Mouse (Mus musculus) liver, embryonic 11.5 days (tissue): ENCODE results near the gene 2700049A03Rik. TPM values are rescaled to one million over a fixed set of nuclear protein-coding genes. Genes with fewer than 3 reads are reported as not detected.

ENCODE experiments used
- ATAC-seq: fragments of 200-750 bp; cut with Nextera tagmentation; replicated peaks from 2 replicates; pipeline ENCODE4 v1.8.0; 2017; ENCODE audit warnings: moderate number of reproducible peaks, mild to moderate bottlenecking, moderate TSS enrichment, moderate library complexity; ENCODE audit not compliant: low FRiP score
- DNase-seq: peaks from one replicate; pipeline ENCODE4 v3.0.0-alpha.2; 2017; ENCODE audit warnings: low spot score
- H3K27ac ChIP-seq: fragments of 300-500 bp; sonication (generic); 2 replicates; pipeline ENCODE4 v1.5.1; 2014; ENCODE audit warnings: mild to moderate bottlenecking, low read depth, low read length, control low read depth
- H3K27me3 ChIP-seq: fragments of 300-500 bp; sonication (generic); replicated peaks from 2 replicates; pipeline ENCODE4 v1.6.1; 2014; ENCODE audit warnings: low read length, mixed read lengths; ENCODE audit not compliant: control insufficient read depth, insufficient read depth
- H3K36me3 ChIP-seq: fragments of 300-500 bp; sonication (generic); 2 replicates; pipeline ENCODE4 v1.6.1; 2014; ENCODE audit warnings: mild to moderate bottlenecking, low read length, moderate library complexity, mixed read lengths; ENCODE audit not compliant: control insufficient read depth, insufficient read depth
- H3K4me1 ChIP-seq: fragments of 300-500 bp; sonication (generic); replicated peaks from 2 replicates; pipeline ENCODE4 v1.6.1; 2014; ENCODE audit warnings: low read length, mixed read lengths; ENCODE audit not compliant: control insufficient read depth, insufficient read depth
- H3K4me2 ChIP-seq: fragments of 300-500 bp; sonication (generic); 2 replicates; pipeline ENCODE4 v1.6.1; 2014; ENCODE audit warnings: mild to moderate bottlenecking, control low read depth, moderate library complexity
- H3K4me3 ChIP-seq: fragments of 300-500 bp; sonication (generic); 2 replicates; pipeline ENCODE4 v1.5.1; 2014; ENCODE audit warnings: low read depth, low read length, control low read depth
- H3K9ac ChIP-seq: fragments of 300-500 bp; sonication (generic); 2 replicates; pipeline ENCODE4 v1.6.1; 2014; ENCODE audit warnings: low read depth, low read length, control low read depth
- H3K9me3 ChIP-seq: fragments of 300-500 bp; sonication (generic); 2 replicates; pipeline ENCODE4 v1.6.1; 2016; ENCODE audit warnings: low read length, inconsistent platforms, mixed read lengths; ENCODE audit not compliant: control insufficient read depth
- WGBS: fragments of 180-500 bp; shearing (Covaris S2); extraction: QIAGEN DNeasy Blood & Tissue Kit; methylation state at CpG from one replicate; pipeline ENCODE4 v1.1.7; 2014; 5-methylcytosine and 5-hydroxymethylcytosine counted together
- polyA plus RNA-seq: library from polyadenylated mRNA; unstranded; fragments of >200 nt; fragmentation: Nextera tagmentation; extraction: Ambion mirVana; gene quantifications from 2 replicates; pipeline ENCODE4 v1.2.1, GENCODE M21; 2014

Gene 2700049A03Rik
- polyA plus RNA-seq, 1 experiment from 2014 or later, result 12.2 TPM

DNA sequence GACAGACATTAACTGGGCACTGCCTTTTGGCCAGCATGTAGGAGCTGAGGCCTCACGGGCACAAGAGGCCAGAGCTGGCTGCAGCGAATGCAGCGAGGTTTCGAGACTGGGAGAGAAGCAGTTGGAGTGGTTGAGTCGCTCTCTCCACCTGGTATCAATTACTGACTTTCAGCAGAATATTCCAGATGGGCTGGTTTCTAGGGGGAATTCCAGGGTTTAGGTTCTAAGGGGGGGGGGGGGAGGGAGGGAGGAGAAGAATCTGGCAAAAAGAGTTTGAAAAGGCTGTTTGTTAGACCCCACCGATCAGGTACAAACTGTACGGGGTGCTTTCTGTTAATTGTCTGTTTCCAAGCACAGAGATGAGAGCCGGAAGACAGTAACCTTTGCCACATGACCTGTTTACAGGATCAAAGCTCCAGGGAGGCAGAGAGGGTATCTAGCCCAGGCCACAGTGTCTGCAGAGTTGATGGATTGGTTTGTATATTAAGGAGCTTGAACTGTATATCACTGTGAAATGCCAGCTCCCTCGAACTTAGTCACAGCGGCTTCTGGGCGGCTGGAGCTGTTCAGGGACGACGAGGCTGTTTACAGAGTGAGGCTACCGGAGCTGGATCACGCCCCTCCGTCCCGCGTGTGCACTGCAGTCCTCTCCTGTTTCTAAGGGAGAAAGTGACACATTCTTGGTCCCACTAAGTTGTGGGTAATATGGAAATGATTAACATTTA is 121.7 kb downstream of the 2700049A03Rik start:
- Histone ChIP-seq H3K9ac (no peak overlapping the region), H3K4me1 (no peaks in the 10 kb centered on the region), H3K4me2 (no peak overlapping the region), H3K4me3 (no peak overlapping the region), H3K27ac (no peak overlapping the region), H3K36me3 (no peaks in the 10 kb centered on the region), H3K9me3 (no peaks in the 10 kb centered on the region), H3K27me3 (no peaks in the 10 kb centered on the region)
- DNase-seq, result no peak
- no peak for ATAC-seq
- WGBS, result 55% methylated on average over 18 of the region's 18 CpGs

DNA sequence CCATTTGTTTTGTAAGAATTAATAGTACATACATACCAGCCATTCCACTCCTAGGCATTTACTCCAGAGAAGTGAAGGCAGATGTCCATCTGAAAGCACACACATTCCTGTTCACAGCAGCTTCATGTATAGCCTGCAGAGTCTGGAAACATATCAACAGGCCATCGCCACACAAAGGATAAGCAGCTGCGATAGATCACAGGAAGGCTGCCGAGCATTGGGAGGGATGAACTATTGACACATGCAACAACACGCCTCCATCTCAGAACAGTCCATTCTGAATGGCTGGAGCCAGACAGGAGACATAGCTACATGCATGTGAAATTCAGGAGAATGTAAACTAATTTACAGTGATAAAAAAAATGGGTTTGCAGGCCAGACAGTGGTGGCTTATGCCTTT is 127.6 kb downstream of the 2700049A03Rik start:
- H3K9me3 ChIP-seq, result no peaks in the 10 kb centered on the region
- H3K4me2 ChIP-seq, result no peak overlapping the region
- H3K4me1 ChIP-seq, result no peaks in the 10 kb centered on the region
- ATAC-seq (no peak), DNase-seq (no peak)
- no peak overlapping the region for H3K9ac ChIP-seq
- no peak overlapping the region for H3K27ac ChIP-seq
- H3K27me3 ChIP-seq, result no peaks in the 10 kb centered on the region
- H3K4me3 ChIP-seq, result no peak overlapping the region
- no peaks in the 10 kb centered on the region for H3K36me3 ChIP-seq
- 83% methylated on average over 4 of the region's 4 CpGs for WGBS

DNA sequence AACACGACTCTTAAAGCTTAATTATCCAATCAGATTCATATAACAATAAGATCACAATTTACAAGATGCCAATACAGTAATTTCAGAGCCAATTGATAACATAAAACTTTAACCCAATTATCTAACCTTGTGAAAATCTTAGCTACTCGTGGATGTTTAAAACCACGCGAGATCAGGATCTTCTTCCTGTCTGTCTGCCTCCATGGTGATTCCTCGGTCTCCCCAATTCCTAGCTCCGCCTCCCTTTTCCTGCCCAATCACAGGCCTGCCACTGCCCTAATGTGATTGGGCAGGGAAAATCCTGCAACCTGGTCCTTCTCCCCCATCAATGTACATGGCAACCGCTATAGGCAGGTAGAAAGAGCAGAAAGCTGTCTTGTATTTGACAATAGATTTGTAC is 132.7 kb downstream of the 2700049A03Rik start:
- no peak overlapping the region for H3K4me3 ChIP-seq
- H3K36me3 ChIP-seq, result no peaks in the 10 kb centered on the region
- H3K4me1 ChIP-seq, result no peaks in the 10 kb centered on the region
- H3K4me2 ChIP-seq, result no peak overlapping the region
- DNase-seq, result no peak
- 81% methylated on average over 7 of the region's 7 CpGs for WGBS
- H3K27ac ChIP-seq, result no peak overlapping the region
- H3K9me3 ChIP-seq, result no peaks in the 10 kb centered on the region
- no peak overlapping the region for H3K9ac ChIP-seq
- no peaks in the 10 kb centered on the region for H3K27me3 ChIP-seq
- no peak for ATAC-seq

DNA sequence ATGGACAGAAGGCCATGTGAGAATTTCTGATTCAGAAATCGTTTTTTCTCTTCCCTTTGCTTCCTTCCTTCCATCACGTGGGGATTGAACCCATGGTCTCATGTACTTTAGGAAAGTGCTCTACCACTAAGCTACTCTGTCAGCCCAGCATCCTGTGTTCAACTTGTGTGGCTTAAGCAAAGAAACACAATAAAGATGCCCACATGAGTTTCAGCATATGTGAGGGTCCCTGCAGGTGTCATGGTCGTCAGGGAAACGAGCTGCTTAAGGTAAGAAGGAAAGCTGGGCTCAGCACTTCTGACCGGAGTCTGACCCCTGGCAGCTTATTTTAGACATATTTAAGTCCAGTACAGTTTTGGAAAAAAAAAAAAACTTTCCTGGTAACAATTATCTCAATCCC is 134.5 kb downstream of the 2700049A03Rik start:
- Histone ChIP-seq H3K9me3 (no peaks in the 10 kb centered on the region), H3K27ac (no peak overlapping the region), H3K36me3 (no peaks in the 10 kb centered on the region), H3K4me1 (no peaks in the 10 kb centered on the region), H3K9ac (no peak overlapping the region), H3K27me3 (no peaks in the 10 kb centered on the region), H3K4me2 (no peak overlapping the region), H3K4me3 (no peak overlapping the region)
- ATAC-seq, result no peak
- WGBS, result 74% methylated on average over 5 of the region's 5 CpGs
- DNase-seq, result no peak

DNA sequence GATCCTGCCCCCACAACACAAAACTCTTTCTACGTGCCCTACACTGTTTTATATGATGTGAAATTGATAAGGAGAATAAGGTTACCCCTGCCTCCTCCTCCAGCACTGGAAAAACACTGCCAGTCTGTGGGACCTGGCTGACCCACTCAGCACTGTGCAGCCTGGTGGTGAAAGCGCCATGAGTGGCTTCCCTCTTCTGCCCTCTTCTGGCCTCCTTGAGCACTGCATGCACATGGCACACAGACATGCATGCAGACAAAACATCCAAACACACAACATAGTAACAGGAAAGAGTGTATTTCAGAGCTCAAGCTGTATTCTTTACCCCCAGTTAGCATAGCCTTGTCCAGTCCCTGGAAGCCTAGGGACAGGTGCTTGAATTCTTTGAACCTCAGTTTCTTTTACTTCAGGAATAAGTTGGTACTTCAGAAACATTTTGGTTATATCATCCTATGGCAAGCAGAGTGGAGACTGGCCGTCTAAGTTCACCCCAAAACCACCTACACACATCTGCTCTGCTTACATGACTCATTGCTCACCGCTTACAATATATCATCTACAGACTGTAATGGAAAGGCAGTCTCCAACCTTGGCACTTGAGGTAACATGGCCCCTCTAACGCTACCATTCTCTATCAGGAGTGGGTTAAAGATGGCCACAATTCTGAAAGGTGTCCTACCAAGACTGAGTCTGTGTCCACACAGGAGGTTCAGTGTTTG is 138.0 kb downstream of the 2700049A03Rik start:
- Histone ChIP-seq H3K4me1 (no peaks in the 10 kb centered on the region), H3K27ac (no peak overlapping the region), H3K9ac (no peak overlapping the region), H3K4me2 (no peak overlapping the region), H3K27me3 (no peaks in the 10 kb centered on the region), H3K9me3 (no peaks in the 10 kb centered on the region), H3K36me3 (no peaks in the 10 kb centered on the region), H3K4me3 (no peak overlapping the region)
- 87% methylated on average over 5 of the region's 5 CpGs for WGBS
- no peak for DNase-seq
- no peak for ATAC-seq

DNA sequence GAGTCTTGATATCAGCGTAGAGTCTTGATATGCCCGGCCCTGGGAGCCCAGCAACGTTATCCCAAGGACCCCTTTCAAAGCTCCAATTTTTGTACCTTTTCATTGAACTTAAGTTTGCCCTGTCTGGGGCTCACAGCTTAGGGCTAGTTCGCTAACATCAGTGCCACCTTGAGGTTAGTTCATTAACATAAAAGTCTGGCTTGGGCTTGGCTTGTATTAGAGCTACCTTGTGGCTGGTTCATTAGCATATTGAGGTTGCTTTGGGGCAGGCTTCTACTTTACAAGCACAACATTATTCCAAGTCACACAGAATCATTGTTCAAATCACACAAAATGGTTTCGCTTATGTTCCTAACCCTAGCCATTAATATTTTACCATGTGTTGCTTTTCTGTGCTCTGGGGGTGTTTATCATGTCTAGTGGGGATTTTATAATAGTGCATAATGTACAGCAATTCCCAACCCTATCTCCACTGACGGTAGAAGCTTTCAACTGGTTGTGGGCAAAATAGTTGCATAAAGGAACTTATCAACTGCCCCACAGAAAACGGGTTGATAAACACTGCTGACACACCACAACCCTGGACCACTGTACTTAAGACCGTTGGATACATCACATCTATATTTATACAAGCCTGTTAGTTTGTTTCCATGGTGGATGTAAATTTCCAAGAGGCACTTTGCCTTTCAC is 139.4 kb downstream of the 2700049A03Rik start:
- Histone ChIP-seq H3K27ac (no peak overlapping the region), H3K4me2 (no peak overlapping the region), H3K36me3 (no peaks in the 10 kb centered on the region), H3K4me1 (no peaks in the 10 kb centered on the region), H3K9ac (no peak overlapping the region), H3K9me3 (no peaks in the 10 kb centered on the region), H3K4me3 (no peak overlapping the region), H3K27me3 (no peaks in the 10 kb centered on the region)
- ATAC-seq, result no peak
- DNase-seq, result no peak
- WGBS, result 69% methylated on average over 8 of the region's 8 CpGs

DNA sequence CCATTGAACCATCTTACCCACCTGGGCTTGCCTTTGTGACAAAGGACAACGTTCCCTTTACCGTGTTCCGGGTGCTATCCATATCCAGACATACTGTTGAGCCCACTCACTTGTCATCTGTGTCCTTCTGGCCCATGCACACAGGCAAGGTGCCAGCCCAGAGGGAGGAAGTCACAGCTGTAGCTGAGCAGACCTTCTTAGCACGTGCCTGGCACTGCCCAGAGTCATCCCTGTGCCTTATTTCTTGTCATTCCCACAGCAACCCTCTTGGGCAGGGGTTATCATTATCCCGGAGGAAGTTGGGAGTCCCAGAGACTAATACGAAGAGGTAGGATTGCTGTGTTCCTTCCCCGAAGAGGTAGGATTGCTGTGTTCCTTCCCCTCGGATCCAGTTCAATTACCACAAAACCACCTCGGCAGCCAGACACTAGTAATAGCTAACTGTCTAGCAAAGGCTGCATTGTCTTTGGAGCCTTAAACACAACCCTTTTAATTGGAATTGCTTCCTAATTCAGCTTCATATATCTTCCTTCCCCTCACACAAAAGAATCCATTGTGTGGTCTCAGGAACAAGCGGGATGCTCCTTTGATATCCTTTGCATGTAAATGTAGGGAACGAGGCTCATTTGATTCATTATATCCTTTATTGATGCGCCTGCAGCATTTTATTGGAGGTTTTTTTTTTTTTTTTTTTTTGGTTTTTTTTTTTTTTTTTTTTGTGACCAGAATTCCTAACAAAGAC is 143.0 kb downstream of the 2700049A03Rik start:
- DNase-seq (no peak), ATAC-seq (no peak)
- H3K9me3 ChIP-seq, result no peaks in the 10 kb centered on the region
- no peaks in the 10 kb centered on the region for H3K27me3 ChIP-seq
- no peak overlapping the region for H3K4me2 ChIP-seq
- H3K27ac ChIP-seq, result no peak overlapping the region
- no peaks in the 10 kb centered on the region for H3K36me3 ChIP-seq
- H3K4me3 ChIP-seq, result no peak overlapping the region
- 76% methylated on average over 12 of the region's 12 CpGs for WGBS
- no peaks in the 10 kb centered on the region for H3K4me1 ChIP-seq
- H3K9ac ChIP-seq, result no peak overlapping the region

DNA sequence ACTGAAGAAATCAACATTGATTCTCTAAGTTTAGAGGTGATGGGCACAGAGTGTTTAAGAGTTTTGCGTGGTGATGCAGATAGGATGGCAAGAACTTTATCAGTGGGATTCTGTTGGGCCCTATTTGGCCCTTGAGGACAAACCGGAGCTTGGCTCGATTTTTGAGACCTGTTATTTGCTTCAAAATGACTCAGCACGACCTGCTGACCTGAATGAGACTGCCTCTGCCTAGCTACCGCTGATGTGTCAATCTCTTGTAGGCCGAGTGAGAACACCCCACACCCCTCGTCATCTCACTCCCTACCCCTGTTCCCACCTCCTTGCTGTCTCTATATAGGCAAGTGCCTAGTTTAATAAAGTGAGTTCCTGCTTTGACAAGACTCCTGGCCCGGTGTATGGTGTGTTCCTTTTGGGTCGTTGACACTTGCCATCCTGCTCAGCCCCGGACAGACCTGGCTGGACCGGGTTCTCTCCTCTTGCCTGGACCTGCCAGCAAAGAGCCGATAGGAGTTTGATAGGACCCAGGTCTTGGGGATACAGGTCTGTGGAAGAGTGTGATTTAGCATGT is 144.6 kb downstream of the 2700049A03Rik start:
- no peaks in the 10 kb centered on the region for H3K27me3 ChIP-seq
- no peaks in the 10 kb centered on the region for H3K4me1 ChIP-seq
- no peak overlapping the region for H3K27ac ChIP-seq
- H3K9me3 ChIP-seq, result no peaks in the 10 kb centered on the region
- H3K36me3 ChIP-seq, result no peaks in the 10 kb centered on the region
- no peak overlapping the region for H3K9ac ChIP-seq
- H3K4me2 ChIP-seq, result no peak overlapping the region
- no peak overlapping the region for H3K4me3 ChIP-seq
- DNase-seq (no peak), ATAC-seq (no peak)
- 79% methylated on average over 12 of the region's 12 CpGs for WGBS
